Mouse (Mus musculus): ENCODE measurements at regions not wholly inside any gene's neighbourhood (a gene's known extent, or its start where the extent isn't known, plus 50 kb on each side); places are given as distances from the start of the nearest gene placed in this dataset.

DNA sequence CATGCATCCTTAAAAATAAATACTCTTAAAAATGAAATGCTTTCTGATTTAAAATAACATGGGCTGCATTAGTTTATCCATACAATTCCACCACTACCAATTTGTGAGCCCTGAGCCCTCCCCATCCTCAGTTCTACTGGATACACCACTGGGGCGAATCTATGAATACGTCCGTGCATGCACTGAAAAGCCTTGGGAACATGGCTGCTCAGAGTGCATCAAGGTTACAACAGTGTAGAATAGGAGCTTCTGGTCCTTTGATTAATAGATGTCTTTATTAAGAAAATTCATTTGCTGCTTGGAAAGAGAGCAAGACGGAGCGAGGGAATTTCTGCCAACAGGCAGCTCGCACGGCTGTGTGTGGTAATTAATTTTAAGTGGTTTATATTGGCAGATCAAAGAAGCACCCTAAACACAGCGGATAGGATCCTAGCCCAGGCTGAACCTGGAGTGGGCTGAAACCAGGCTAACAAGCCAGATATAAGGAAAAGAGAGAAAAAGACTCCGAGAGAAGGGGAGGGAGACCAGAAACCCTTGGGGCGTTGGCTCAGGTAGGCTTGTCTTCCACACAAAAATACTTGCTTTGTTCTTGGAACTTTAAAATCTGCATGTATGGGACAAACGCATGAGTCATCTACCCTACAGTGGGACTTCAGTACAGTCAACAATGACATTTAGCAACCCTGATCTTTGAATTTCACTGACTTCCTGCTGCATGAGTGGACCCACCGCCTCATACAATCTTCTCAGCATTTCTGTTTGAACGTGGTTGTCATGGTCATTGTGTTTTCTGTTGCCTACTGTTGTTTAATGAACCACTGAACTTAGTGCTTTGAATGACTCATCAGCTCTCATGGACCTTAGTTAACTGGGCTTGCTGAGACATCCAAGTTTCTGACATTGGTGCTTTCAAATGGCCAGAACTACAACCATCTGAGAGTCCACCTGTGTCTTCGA, 51.9 kb upstream of the Tnik start:
- no peak overlapping the region for H3K4me2 ChIP-seq (ENCODE audit: low read depth, low read length)
- H3K9ac ChIP-seq (ENCODE audit: low read depth, low read length): no peak overlapping the region
- DNase-seq (ENCODE audit: low spot score) (no peak), ATAC-seq (ENCODE audit: low read depth) (no peak)
- no peaks in the 10 kb centered on the region for H3K9me3 ChIP-seq (ENCODE audit: control insufficient read depth, low read length)
- no peaks in the 10 kb centered on the region for H3K36me3 ChIP-seq (ENCODE audit: control insufficient read depth, insufficient read depth, low read length)
- no peaks in the 10 kb centered on the region for H3K27me3 ChIP-seq (replicated peaks; ENCODE audit: control insufficient read depth, insufficient read depth, low read length)
- WGBS: 76% methylated on average over 14 of the region's 14 CpGs
- no peaks in the 10 kb centered on the region for H3K4me1 ChIP-seq (ENCODE audit: control insufficient read depth, insufficient read depth, low read length)
- H3K4me3 ChIP-seq (ENCODE audit: low read depth, low read length): no peak overlapping the region
- H3K27ac ChIP-seq (replicated peaks; ENCODE audit: low read depth, low read length): no peak overlapping the region

Measured in embryonic facial prominence, embryonic 14.5 days (tissue).